Mouse (Mus musculus) limb, embryonic 14.5 days (tissue): ENCODE measurements around the gene C8a. TPM values are rescaled to one million over a fixed set of nuclear protein-coding genes. Genes with fewer than 3 reads are reported as not detected.

ENCODE experiments used
- ATAC-seq: fragments of 200-750 bp; cut with Nextera tagmentation; 2 replicates; pipeline ENCODE4 v1.8.0; 2017; ENCODE audit warnings: low read depth, moderate number of reproducible peaks, moderate TSS enrichment; ENCODE audit not compliant: low FRiP score
- DNase-seq: peaks from one replicate; pipeline ENCODE4 v3.0.0-alpha.2; 2015; ENCODE audit warnings: low spot score
- H3K27ac ChIP-seq: fragments of 300-500 bp; sonication (generic); replicated peaks from 2 replicates; pipeline ENCODE4 v1.5.1; 2014; ENCODE audit warnings: low read depth, mild to moderate bottlenecking, low read length, moderate library complexity, mixed read lengths
- H3K27me3 ChIP-seq: fragments of 300-500 bp; sonication (generic); 2 replicates; pipeline ENCODE4 v1.6.1; 2014; ENCODE audit warnings: low read length, mixed read lengths; ENCODE audit not compliant: control insufficient read depth, insufficient read depth
- H3K36me3 ChIP-seq: fragments of 300-500 bp; sonication (generic); 2 replicates; pipeline ENCODE4 v1.6.1; 2014; ENCODE audit warnings: mild to moderate bottlenecking, low read length, moderate library complexity, mixed read lengths; ENCODE audit not compliant: control insufficient read depth, insufficient read depth
- H3K4me1 ChIP-seq: fragments of 300-500 bp; sonication (generic); 2 replicates; pipeline ENCODE4 v1.6.1; 2014; ENCODE audit warnings: antibody characterized with exemption, low read length, mixed read lengths; ENCODE audit not compliant: control insufficient read depth, insufficient read depth
- H3K4me2 ChIP-seq: fragments of 300-500 bp; sonication (generic); replicated peaks from 2 replicates; pipeline ENCODE4 v1.6.1; 2014; ENCODE audit warnings: low read depth, mild to moderate bottlenecking, low read length, moderate library complexity; ENCODE audit not compliant: severe bottlenecking
- H3K4me3 ChIP-seq: fragments of 300-500 bp; sonication (generic); replicated peaks from 2 replicates; pipeline ENCODE4 v1.5.1; 2014; ENCODE audit warnings: low read length
- H3K9ac ChIP-seq: fragments of 300-500 bp; sonication (generic); 2 replicates; pipeline ENCODE4 v1.6.1; 2014; ENCODE audit warnings: mild to moderate bottlenecking, low read depth, low read length, moderate library complexity; ENCODE audit not compliant: severe bottlenecking
- H3K9me3 ChIP-seq: fragments of 300-500 bp; sonication (generic); 2 replicates; pipeline ENCODE4 v1.6.1; 2016; ENCODE audit warnings: low read length; ENCODE audit not compliant: control insufficient read depth
- POLR2A ChIP-seq: fragments of 200-500 bp; IDR thresholded peaks from 2 replicates; pipeline ENCODE4 v1.8.0; 2012; ENCODE audit warnings: inconsistent platforms, mild to moderate bottlenecking, moderate library complexity, borderline replicate concordance; ENCODE audit not compliant: insufficient read depth, insufficient read length; ENCODE audit errors: extremely low read depth
- WGBS: fragments of 180-500 bp; shearing (Covaris S2); extraction: QIAGEN DNeasy Blood & Tissue Kit; methylation state at CpG from one replicate; pipeline ENCODE4 v1.1.7; 2014; 5-methylcytosine and 5-hydroxymethylcytosine counted together
- polyA plus RNA-seq, 2 experiments: library from polyadenylated mRNA; depleted of rRNA in 1 of 2; stranded (reverse) in 1 of 2; unstranded in 1 of 2; fragments of >200 nt; fragmentation: Nextera tagmentation in 1 of 2; extraction: Ambion mirVana in 1 of 2; gene quantifications; 2 replicates each; pipeline versions ENCODE4 v1.2.1 to v1.2.3; 2012 to 2014

C8a gene
- polyA plus RNA-seq, 2 experiments = 0.04 TPM; not detected in 1

- DNase-seq (no peak), ATAC-seq (no peak)
- no peak overlapping the region for H3K4me3 ChIP-seq
- TF ChIP-seq POLR2A = no peak
- H3K4me1 ChIP-seq = no peaks in the 10 kb centered on the region
- no peaks in the 10 kb centered on the region for H3K27me3 ChIP-seq
- no peak overlapping the region for H3K9ac ChIP-seq
- H3K4me2 ChIP-seq = no peak overlapping the region
- H3K36me3 ChIP-seq = no peaks in the 10 kb centered on the region
- no peaks in the 10 kb centered on the region for H3K9me3 ChIP-seq
- 77% methylated on average over 4 of the region's 4 CpGs for WGBS
- no peak overlapping the region for H3K27ac ChIP-seq
These were observed 52.5 kb downstream of the C8a start for GRCm38 (mm10) chr4:104823597-104824101.

GRCm38 (mm10) chr4:104819891-104820290, 56.3 kb downstream of the C8a start:
- no peak overlapping the region for H3K4me3 ChIP-seq
- no peaks in the 10 kb centered on the region for H3K36me3 ChIP-seq
- DNase-seq (no peak), ATAC-seq (no peak)
- H3K4me2 ChIP-seq = no peak overlapping the region
- WGBS = 58% methylated on average over 4 of the region's 4 CpGs
- no peaks in the 10 kb centered on the region for H3K4me1 ChIP-seq
- H3K9me3 ChIP-seq = no peaks in the 10 kb centered on the region
- no peak overlapping the region for H3K27ac ChIP-seq
- no peaks in the 10 kb centered on the region for H3K27me3 ChIP-seq
- no peak overlapping the region for H3K9ac ChIP-seq
- TF ChIP-seq POLR2A = no peak

GRCm38 (mm10) chr4:104818986-104819385, 57.2 kb downstream of the C8a start:
- no peak overlapping the region for H3K4me2 ChIP-seq
- H3K4me3 ChIP-seq = no peak overlapping the region
- no peak for TF ChIP-seq POLR2A
- no peaks in the 10 kb centered on the region for H3K9me3 ChIP-seq
- H3K9ac ChIP-seq = no peak overlapping the region
- no peaks in the 10 kb centered on the region for H3K27me3 ChIP-seq
- ATAC-seq = no peak
- no peaks in the 10 kb centered on the region for H3K36me3 ChIP-seq
- no peaks in the 10 kb centered on the region for H3K4me1 ChIP-seq
- no peak for DNase-seq
- 55% methylated on average over 4 of the region's 4 CpGs for whole genome bisulfite sequencing
- no peak overlapping the region for H3K27ac ChIP-seq

- DNase-seq = no peak
- H3K4me2 ChIP-seq = no peak overlapping the region
- H3K4me3 ChIP-seq = no peak overlapping the region
- no peak overlapping the region for H3K27ac ChIP-seq
- no peaks in the 10 kb centered on the region for H3K9me3 ChIP-seq
- ATAC-seq = no peak
- TF ChIP-seq POLR2A = no peak
- H3K9ac ChIP-seq = no peak overlapping the region
- no peaks in the 10 kb centered on the region for H3K36me3 ChIP-seq
- 35% methylated on average over 2 of the region's 2 CpGs for WGBS
- no peaks in the 10 kb centered on the region for H3K27me3 ChIP-seq
- no peaks in the 10 kb centered on the region for H3K4me1 ChIP-seq
These were observed 58.7 kb downstream of the C8a start for GRCm38 (mm10) chr4:104817509-104817908.

GRCm38 (mm10) chr4:104816519-104817232, 59.5 kb downstream of the C8a start:
- Histone ChIP-seq H3K27me3 (no peaks in the 10 kb centered on the region), H3K4me2 (no peak overlapping the region), H3K4me3 (no peak overlapping the region), H3K9ac (no peak overlapping the region), H3K36me3 (no peaks in the 10 kb centered on the region), H3K9me3 (no peaks in the 10 kb centered on the region), H3K27ac (no peak overlapping the region), H3K4me1 (no peaks in the 10 kb centered on the region)
- no peak for TF ChIP-seq POLR2A
- DNase-seq = no peak
- 90% methylated on average over 4 of the region's 4 CpGs for WGBS
- no peak for ATAC-seq
